Mouse (Mus musculus) testis, adult 2 months (tissue): ENCODE results near the gene Col4a3. TPM values are rescaled to one million over a fixed set of nuclear protein-coding genes. Genes with fewer than 3 reads are reported as not detected.

ENCODE experiments used
- H3K27ac ChIP-seq: fragments of 200-500 bp; 2 replicates; pipeline ENCODE4 v1.5.1; 2012; ENCODE audit warnings: low read depth, low read length; ENCODE audit not compliant: control insufficient read depth, insufficient read depth
- H3K27me3 ChIP-seq: fragments of 200-500 bp; 2 replicates; pipeline ENCODE4 v1.6.1; 2012; ENCODE audit warnings: mild to moderate bottlenecking, low read length, moderate library complexity; ENCODE audit not compliant: control insufficient read depth, insufficient read depth
- H3K36me3 ChIP-seq: fragments of 200-500 bp; 2 replicates; pipeline ENCODE4 v1.6.1; 2012; ENCODE audit warnings: mild to moderate bottlenecking, low read length; ENCODE audit not compliant: control insufficient read depth, insufficient read depth
- H3K4me1 ChIP-seq: fragments of 200-500 bp; 2 replicates; pipeline ENCODE4 v1.6.1; 2012; ENCODE audit warnings: low read length; ENCODE audit not compliant: control insufficient read depth, insufficient read depth
- H3K4me3 ChIP-seq: fragments of 200-500 bp; 2 replicates; pipeline ENCODE4 v1.5.1; 2012; ENCODE audit warnings: low read depth, mild to moderate bottlenecking, low read length, moderate library complexity, mixed read lengths; ENCODE audit not compliant: control insufficient read depth
- CTCF ChIP-seq: fragments of 200-500 bp; IDR thresholded peaks from 2 replicates; pipeline ENCODE4 v1.5.1; 2012; ENCODE audit warnings: low read depth, mild to moderate bottlenecking, inconsistent platforms, low read length, moderate library complexity; ENCODE audit not compliant: control insufficient read depth, insufficient read depth, insufficient replicate concordance
- POLR2A ChIP-seq: fragments of 200-500 bp; IDR thresholded peaks from 2 replicates; pipeline ENCODE4 v1.6.1; 2012; ENCODE audit warnings: low read depth, mild to moderate bottlenecking, inconsistent platforms, low read length, moderate library complexity; ENCODE audit not compliant: control insufficient read depth
- polyA plus RNA-seq: library from polyadenylated mRNA; depleted of rRNA; stranded (reverse); fragments of >200 nt; gene quantifications from 2 replicates; pipeline ENCODE4 v1.2.3, GENCODE M21; 2012

The Col4a3 gene
- polyA plus RNA-seq, 1 experiment: 7.9 TPM

DNA sequence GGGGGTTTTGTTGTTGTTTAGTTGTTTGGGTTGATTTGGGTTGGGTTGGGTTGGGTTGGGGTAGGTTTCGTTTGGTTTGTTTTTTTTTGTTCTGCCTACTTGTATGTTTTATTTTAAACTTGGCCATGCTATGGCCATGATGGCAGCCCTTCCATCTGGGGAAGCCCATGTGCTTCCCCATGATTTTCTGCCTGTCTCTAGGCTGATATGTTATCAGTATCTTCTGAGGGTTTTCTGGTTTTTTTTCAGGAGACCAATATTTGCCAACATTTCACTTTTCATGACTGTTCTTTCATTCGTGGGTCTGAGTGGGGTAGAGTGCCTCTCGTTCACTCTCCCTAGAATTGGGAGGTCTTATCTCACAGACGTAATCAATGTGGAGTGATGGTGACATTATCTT lies 40.9 kb downstream of the Col4a3 start:
- H3K4me3 ChIP-seq: no peak overlapping the region
- no peaks in the 10 kb centered on the region for H3K4me1 ChIP-seq

DNA sequence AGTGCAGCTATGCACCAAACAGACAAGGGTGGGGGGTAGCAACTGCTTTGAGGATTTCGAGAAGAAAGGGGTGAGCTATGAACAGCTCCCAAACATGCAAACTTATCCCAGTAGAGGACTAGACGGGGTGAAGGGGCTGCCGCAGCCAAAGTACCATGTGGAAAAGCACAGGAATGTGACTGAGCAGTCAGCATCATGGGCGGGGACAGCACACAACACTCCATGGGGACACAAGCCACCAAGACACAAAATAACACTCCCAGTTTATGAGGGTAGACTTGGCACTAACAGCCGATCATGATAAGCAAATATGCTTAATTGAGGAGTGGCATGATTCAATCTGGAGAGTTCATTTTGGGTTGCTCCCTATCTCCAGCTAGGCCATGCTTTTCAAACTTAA lies 42.8 kb downstream of the Col4a3 start:
- Histone ChIP-seq H3K27me3 (no peaks in the 10 kb centered on the region), H3K36me3 (no peaks in the 10 kb centered on the region), H3K27ac (no peak overlapping the region), H3K4me3 (no peak overlapping the region), H3K4me1 (peaks cover 3% of the 10 kb centered on the region)
- no peak for TF ChIP-seq CTCF

More for the DNA sequence above, 40.9 kb downstream of the Col4a3 start:
- Histone ChIP-seq H3K36me3 (no peaks in the 10 kb centered on the region), H3K27me3 (no peaks in the 10 kb centered on the region), H3K27ac (no peak overlapping the region)
- TF ChIP-seq CTCF: no peak
- TF ChIP-seq POLR2A: no peak

DNA sequence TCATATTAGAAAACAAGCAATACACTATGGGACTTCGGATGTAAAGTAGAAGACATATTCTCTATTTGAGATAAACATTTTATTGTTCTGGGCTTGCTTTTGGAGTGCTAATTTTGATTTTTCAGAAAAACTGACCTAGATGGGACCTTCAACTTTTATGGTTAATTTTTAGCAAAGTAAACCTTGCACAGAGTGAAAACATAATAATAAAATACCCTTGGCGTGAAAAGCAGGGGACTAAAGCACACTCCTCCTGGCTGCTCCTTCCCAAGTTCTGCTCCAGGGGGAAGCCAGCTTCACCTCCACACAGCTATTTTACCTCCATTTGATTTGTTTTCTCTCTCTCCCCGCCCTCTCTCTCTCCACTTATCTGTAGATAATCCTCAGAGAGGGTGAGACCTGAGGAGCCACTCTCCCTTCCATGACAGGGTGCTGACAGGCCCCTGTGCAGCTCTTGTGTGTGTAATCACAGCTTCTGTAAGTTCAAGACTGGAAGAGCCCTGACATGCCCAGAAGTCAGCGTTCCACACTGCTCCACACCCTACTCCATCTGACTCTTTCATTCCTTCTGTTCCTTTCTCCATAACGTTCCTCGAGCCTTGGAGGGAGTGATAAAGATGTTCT lies 44.6 kb downstream of the Col4a3 start:
- Histone ChIP-seq H3K36me3 (no peaks in the 10 kb centered on the region), H3K4me1 (peaks cover 7% of the 10 kb centered on the region), H3K4me3 (no peak overlapping the region), H3K27me3 (no peaks in the 10 kb centered on the region), H3K27ac (no peak overlapping the region)
- TF ChIP-seq POLR2A: no peak
- no peak for TF ChIP-seq CTCF

DNA sequence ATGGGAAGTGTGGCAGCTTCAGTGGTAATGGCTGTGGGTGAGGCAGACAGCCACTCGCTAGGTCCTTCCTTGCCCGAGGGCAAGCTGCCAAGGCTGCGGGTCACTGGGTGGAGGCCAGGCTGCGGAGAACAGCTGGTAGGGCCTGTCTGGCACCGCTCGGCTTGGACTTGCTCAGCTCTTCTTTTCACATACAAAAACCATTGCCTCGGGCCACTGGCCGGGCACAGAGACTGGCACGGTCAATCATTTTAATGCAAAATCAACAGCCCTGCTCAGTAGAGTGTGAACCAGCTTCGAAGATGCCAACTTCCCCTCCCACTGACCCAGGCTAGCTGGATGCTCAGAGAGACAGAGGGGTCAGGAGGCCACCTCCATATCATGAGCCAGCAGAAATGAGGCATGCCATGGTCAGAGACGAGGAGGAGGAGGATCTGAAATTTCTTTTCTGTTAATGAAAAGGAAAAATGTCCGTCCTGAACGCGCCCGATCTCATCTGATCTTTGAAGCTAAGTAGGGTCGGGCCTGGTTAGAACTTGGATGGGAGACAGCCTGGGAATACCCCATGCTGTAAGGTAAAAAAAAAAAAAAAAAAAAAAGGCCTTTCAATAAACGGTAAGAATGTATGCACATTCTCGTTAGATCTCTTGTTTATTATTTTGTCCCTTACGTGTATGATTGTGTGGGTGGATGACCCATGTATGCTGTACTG lies 48.0 kb downstream of the Col4a3 start:
- peak overlapping the region; percentile 43 for H3K4me3 ChIP-seq
- TF ChIP-seq POLR2A (no peak), CTCF (no peak)
- no peak overlapping the region for H3K27ac ChIP-seq
- peaks cover 7% of the 10 kb centered on the region for H3K4me1 ChIP-seq
- no peaks in the 10 kb centered on the region for H3K27me3 ChIP-seq
- H3K36me3 ChIP-seq: no peaks in the 10 kb centered on the region

DNA sequence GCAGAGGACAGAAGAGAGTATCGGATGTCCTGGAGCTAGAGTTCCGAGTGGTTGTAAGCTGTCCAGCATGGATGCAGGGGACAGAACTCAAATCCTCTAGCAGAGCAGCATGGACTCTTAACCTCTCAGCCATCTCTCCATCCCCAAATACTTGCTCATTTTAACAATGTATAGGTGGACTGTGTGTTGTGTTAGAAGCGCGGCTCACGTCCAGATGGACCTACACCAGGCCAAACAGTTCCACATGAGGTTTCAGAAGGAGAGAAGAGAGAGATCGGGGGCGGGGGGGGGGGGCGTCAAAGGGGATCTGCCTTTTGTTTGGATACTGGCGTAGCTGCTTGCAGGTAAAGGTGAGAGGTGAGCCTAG lies 48.5 kb downstream of the Col4a3 start:
- H3K27ac ChIP-seq: no peak overlapping the region
- no peaks in the 10 kb centered on the region for H3K27me3 ChIP-seq
- no peaks in the 10 kb centered on the region for H3K36me3 ChIP-seq
- peaks cover 7% of the 10 kb centered on the region for H3K4me1 ChIP-seq
- H3K4me3 ChIP-seq: peak overlapping the region; percentile 10
- TF ChIP-seq CTCF (no peak), POLR2A (no peak)

DNA sequence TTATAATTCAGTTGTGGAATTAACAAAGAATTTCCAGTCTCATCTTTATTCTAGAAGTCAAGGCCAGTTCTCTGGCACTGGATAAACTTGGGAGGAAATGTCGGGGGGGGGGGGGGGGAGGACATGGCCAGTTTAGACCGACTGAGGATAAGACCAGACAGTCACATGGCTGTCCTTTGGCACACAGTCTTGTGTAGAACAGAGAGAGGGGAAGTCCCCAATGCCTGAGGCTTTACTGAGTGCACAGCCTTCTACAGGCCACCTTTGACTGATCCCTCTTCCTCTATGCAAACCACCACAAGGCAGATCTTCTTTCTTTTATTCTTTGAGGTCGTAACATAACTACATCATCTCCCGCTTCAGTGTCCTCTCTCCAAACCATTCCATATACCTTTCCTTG lies 49.6 kb downstream of the Col4a3 start:
- Histone ChIP-seq H3K4me3 (no peak overlapping the region), H3K27ac (no peak overlapping the region), H3K27me3 (no peaks in the 10 kb centered on the region), H3K4me1 (peaks cover 7% of the 10 kb centered on the region), H3K36me3 (no peaks in the 10 kb centered on the region)
- TF ChIP-seq CTCF: no peak
- TF ChIP-seq POLR2A: no peak

DNA sequence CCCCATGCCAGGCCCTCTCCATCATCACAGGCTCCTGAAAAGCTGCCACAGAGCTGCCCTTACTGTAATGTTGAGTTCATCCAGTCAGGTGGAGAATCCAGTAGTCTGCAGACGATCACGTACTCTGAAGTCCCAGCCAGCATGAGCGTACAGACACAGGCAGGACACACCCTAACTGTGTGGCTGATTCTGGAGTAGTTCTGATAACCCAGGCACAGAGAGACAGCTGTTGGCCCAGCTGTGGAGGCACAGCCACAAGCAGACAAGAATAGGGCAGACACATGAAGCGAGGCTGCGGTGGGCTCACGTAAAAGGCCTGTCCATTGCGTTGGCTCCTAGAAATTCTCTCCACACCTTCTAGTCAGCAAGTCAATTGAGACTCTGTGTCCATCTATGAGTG lies 50.7 kb downstream of the Col4a3 start:
- Histone ChIP-seq H3K27ac (no peak overlapping the region), H3K36me3 (no peaks in the 10 kb centered on the region), H3K4me1 (peaks cover 7% of the 10 kb centered on the region), H3K27me3 (no peaks in the 10 kb centered on the region), H3K4me3 (no peak overlapping the region)
- no peak for TF ChIP-seq CTCF
